Mouse (Mus musculus): ENCODE data around the gene Tmem115.

Tmem115 gene

GRCm38 (mm10) chr9:107522400-107522711, 11.4 kb upstream of the Tmem115 start:
- DNase-seq, result no peak

- peak; percentile 56 for DNase-seq
Measured at GRCm38 (mm10) chr9:107526198-107527026, 7.3 kb upstream of the Tmem115 start.

- peak; percentile 66 for DNase-seq
Measured at GRCm38 (mm10) chr9:107534408-107535202, 860 bp downstream of the Tmem115 start.

- DNase-seq, result peak; percentile 67
Measured at GRCm38 (mm10) chr9:107538231-107538630, 4.5 kb downstream of the Tmem115 start.

GRCm38 (mm10) chr9:107538711-107539110, 5.0 kb downstream of the Tmem115 start:
- DNase-seq, result no peak

GRCm38 (mm10) chr9:107539940-107540339, 6.2 kb downstream of the Tmem115 start:
- peak; percentile 62 for DNase-seq

GRCm38 (mm10) chr9:107540420-107540819, 6.7 kb downstream of the Tmem115 start:
- peak; percentile 39 for DNase-seq

- no peak for DNase-seq
Measured at GRCm38 (mm10) chr9:107541005-107541404, 7.3 kb downstream of the Tmem115 start.

GRCm38 (mm10) chr9:107541474-107542351, 8.0 kb downstream of the Tmem115 start, which contains the start of the genes Cyb561d2 and Nprl2:
TSS of gene Cyb561d2 (minus strand) at chr9:107542193.
TSS of gene Nprl2 (plus strand) at chr9:107542226.
- peak; percentile 93 for DNase-seq

- DNase-seq, result no peak
Measured at GRCm38 (mm10) chr9:107542352-107542686, 8.6 kb downstream of the Tmem115 start.

GRCm38 (mm10) chr9:107542721-107543120, 9.0 kb downstream of the Tmem115 start:
- DNase-seq, result peak; percentile 66

- DNase-seq, result peak; percentile 53
Measured at GRCm38 (mm10) chr9:107543299-107543698, 9.6 kb downstream of the Tmem115 start.

GRCm38 (mm10) chr9:107544196-107544700, 10.5 kb downstream of the Tmem115 start:
- no peak for DNase-seq

- DNase-seq, result no peak
Measured at GRCm38 (mm10) chr9:107544729-107545128, 11.0 kb downstream of the Tmem115 start.

GRCm38 (mm10) chr9:107545199-107545598, 11.5 kb downstream of the Tmem115 start:
- no peak for DNase-seq

GRCm38 (mm10) chr9:107545602-107546001, 11.9 kb downstream of the Tmem115 start:
- no peak for DNase-seq

GRCm38 (mm10) chr9:107547026-107547425, 13.3 kb downstream of the Tmem115 start, which contains the start of gene Zmynd10:
TSS of gene Zmynd10 (plus strand) at chr9:107547298.
- no peak for DNase-seq

- no peak for DNase-seq
Measured at GRCm38 (mm10) chr9:107547957-107548356, 14.2 kb downstream of the Tmem115 start.

- DNase-seq, result no peak
Measured at GRCm38 (mm10) chr9:107548820-107549219, 15.1 kb downstream of the Tmem115 start.

GRCm38 (mm10) chr9:107549297-107550074, 15.7 kb downstream of the Tmem115 start:
- no peak for DNase-seq

GRCm38 (mm10) chr9:107550491-107551116, 16.9 kb downstream of the Tmem115 start:
- no peak for DNase-seq
